Mouse (Mus musculus): Measurements from ENCODE around the gene Gmpr2.

- no peak for TF ChIP-seq POLR2A (IDR thresholded peaks at IDR 0.05; ENCODE audit: borderline replicate concordance, extremely low read depth, low read depth, low read length)
- no peak for TF ChIP-seq CTCF (IDR thresholded peaks at IDR 0.05; ENCODE audit: insufficient read depth, low read length)
These were observed 50.8 kb downstream of the Gmpr2 start for GRCm38 (mm10) chr14:55722438-55722945.

Data from lung, adult 2 months (tissue).